ENCODE assay signal across 7 mouse cellular contexts in the genomic region with DNA sequence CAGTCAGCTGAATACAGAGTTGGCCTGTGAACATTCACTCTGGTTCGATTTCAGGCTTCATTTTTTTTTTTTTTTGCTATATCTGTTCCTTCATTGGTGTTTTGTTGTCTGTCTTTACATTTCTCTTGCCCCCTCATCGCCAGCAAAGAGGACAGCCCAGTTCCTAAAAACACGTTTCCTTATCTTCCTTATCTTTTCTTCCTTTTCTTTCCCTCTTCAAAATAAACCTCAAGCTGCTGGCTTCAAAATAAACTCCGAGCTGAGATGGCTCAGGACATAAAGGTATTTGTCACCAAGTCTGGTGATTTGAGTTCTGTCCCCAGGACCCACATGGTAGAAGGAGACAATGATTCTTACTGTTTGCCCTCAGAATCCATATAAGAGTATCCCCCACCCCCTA. TPM values are rescaled to one million over a fixed set of nuclear protein-coding genes. Genes with fewer than 3 reads are reported as not detected.
DNase-seq lines count a peak whose midpoint lies in the region; ATAC-seq lines count a peak whose summit lies in the region.

No protein-coding gene starts in this region.

- peaks cover 34% of the 10 kb centered on the region for H3K36me3 ChIP-seq in lung, embryonic 16.5 days (ENCODE audit: control insufficient read depth, insufficient read depth, low read length)
- peaks cover 7% of the 10 kb centered on the region for H3K36me3 ChIP-seq in forebrain, embryonic 11.5 days (ENCODE audit: control insufficient read depth, insufficient read depth, low read length)
- peaks cover 51% of the 10 kb centered on the region for H3K36me3 ChIP-seq in limb, embryonic 13.5 days
- H3K36me3 ChIP-seq in stomach, embryonic 14.5 days (ENCODE audit: control insufficient read depth, insufficient read depth, low read length), result peaks cover 23% of the 10 kb centered on the region

- H3K27me3 ChIP-seq in lung, embryonic 16.5 days (ENCODE audit: control insufficient read depth, insufficient read depth, low read depth, low read length), result no peaks in the 10 kb centered on the region
- no peaks in the 10 kb centered on the region for H3K27me3 ChIP-seq in forebrain, embryonic 11.5 days (ENCODE audit: control insufficient read depth, insufficient read depth, low read length)
- H3K27me3 ChIP-seq in limb, embryonic 13.5 days, result no peaks in the 10 kb centered on the region
- no peaks in the 10 kb centered on the region for H3K27me3 ChIP-seq in stomach, embryonic 14.5 days (ENCODE audit: control insufficient read depth, insufficient read depth, low read length)

- H3K4me3 ChIP-seq in lung, embryonic 16.5 days (ENCODE audit: low read length), result peak overlapping the region; percentile 98
- peak overlapping the region; percentile 75 for H3K4me3 ChIP-seq in forebrain, embryonic 11.5 days (ENCODE audit: low read depth, low read length)
- peak overlapping the region; percentile 93 for H3K4me3 ChIP-seq in limb, embryonic 13.5 days
- peak overlapping the region; percentile 92 for H3K4me3 ChIP-seq in stomach, embryonic 14.5 days (ENCODE audit: low read depth, low read length)

- H3K4me1 ChIP-seq in lung, embryonic 16.5 days (replicated peaks; ENCODE audit: control insufficient read depth, insufficient read depth, low read length), result peaks cover 9% of the 10 kb centered on the region; the same call in 1 of the 2 replicates
- H3K4me1 ChIP-seq in forebrain, embryonic 11.5 days (replicated peaks; ENCODE audit: control insufficient read depth, insufficient read depth, low read length), result peaks cover 5% of the 10 kb centered on the region; the same call in 1 of the 2 replicates
- H3K4me1 ChIP-seq in limb, embryonic 13.5 days, result peaks cover 13% of the 10 kb centered on the region; the same call in 1 of the 2 replicates
- H3K4me1 ChIP-seq in stomach, embryonic 14.5 days (ENCODE audit: control insufficient read depth, insufficient read depth, low read length), result peaks cover 4% of the 10 kb centered on the region; the same call in 1 of the 2 replicates

- no peak for ATAC-seq in lung, embryonic 16.5 days (ENCODE audit: low read depth)
- ATAC-seq in forebrain, embryonic 11.5 days (replicated peaks; ENCODE audit: low FRiP score), result no peak
- no peak for ATAC-seq in limb, embryonic 13.5 days (ENCODE audit: low FRiP score, low read depth)
- no peak for ATAC-seq in stomach, embryonic 14.5 days (ENCODE audit: insufficient number of reproducible peaks, insufficient read depth, low FRiP score, low read depth)
- no peak for ATAC-seq in erythroid progenitor cell, adult 5-6 weeks (replicated peaks; ENCODE audit: low FRiP score, poor library complexity, severe bottlenecking)

- intact Hi-C loops in left cerebral cortex, postnatal 4 days (cut with DNase I), result no loop called here

- peak overlapping the region; percentile 92 for H3K9ac ChIP-seq in lung, embryonic 16.5 days (ENCODE audit: low read length)
- H3K9ac ChIP-seq in forebrain, embryonic 11.5 days (ENCODE audit: low read length), result peak overlapping the region; percentile 69
- peak overlapping the region; percentile 83 for H3K9ac ChIP-seq in limb, embryonic 13.5 days
- H3K9ac ChIP-seq in stomach, embryonic 14.5 days (replicated peaks; ENCODE audit: low read depth, low read length), result peak overlapping the region; percentile 58

- WGBS in lung, embryonic 16.5 days, result 10% methylated on average over 4 of the region's 4 CpGs
- WGBS in forebrain, embryonic 11.5 days, result 35% methylated on average over 4 of the region's 4 CpGs
- 25% methylated on average over 4 of the region's 4 CpGs for WGBS in limb, embryonic 13.5 days
- 15% methylated on average over 4 of the region's 4 CpGs for WGBS in stomach, embryonic 14.5 days

- no peak for DNase-seq in lung, postnatal 25 days (ENCODE audit: low spot score)
- no peak for DNase-seq in forebrain, embryonic 11.5 days (ENCODE audit: low spot score)
- no peak for DNase-seq in left cerebral cortex, postnatal 4 days

- H3K27ac ChIP-seq in lung, embryonic 16.5 days (ENCODE audit: low read length), result peak overlapping the region; percentile 86
- no peak overlapping the region for H3K27ac ChIP-seq in forebrain, embryonic 11.5 days (ENCODE audit: low read depth, low read length)
- 0 out of 2 replicates have a peak overlapping the region, but pooled peaks have one; percentile 81 for H3K27ac ChIP-seq in limb, embryonic 13.5 days
- peak overlapping the region; percentile 82; the same call in 1 of the 2 replicates for H3K27ac ChIP-seq in stomach, embryonic 14.5 days (ENCODE audit: low read length)

- peak overlapping the region; percentile 56 for H3K4me2 ChIP-seq in lung, embryonic 16.5 days (ENCODE audit: low read depth, low read length)
- peak overlapping the region; percentile 63 for H3K4me2 ChIP-seq in forebrain, embryonic 11.5 days (ENCODE audit: low read depth, low read length, severe bottlenecking)
- H3K4me2 ChIP-seq in limb, embryonic 13.5 days (replicated peaks), result peak overlapping the region; percentile 65
- H3K4me2 ChIP-seq in stomach, embryonic 14.5 days (replicated peaks; ENCODE audit: low read depth, low read length), result peak overlapping the region; percentile 51

- no peaks in the 10 kb centered on the region for H3K9me3 ChIP-seq in lung, embryonic 16.5 days (ENCODE audit: control insufficient read depth, low read length)
- no peaks in the 10 kb centered on the region for H3K9me3 ChIP-seq in forebrain, embryonic 11.5 days (ENCODE audit: control insufficient read depth, low read length)
- H3K9me3 ChIP-seq in limb, embryonic 13.5 days, result no peaks in the 10 kb centered on the region
- H3K9me3 ChIP-seq in stomach, embryonic 14.5 days (ENCODE audit: control insufficient read depth, low read depth, low read length), result no peaks in the 10 kb centered on the region

RNA-seq across cellular contexts. Expression of gene Kat8, which starts 0.6 kb away (rescaled TPM):
- 37.2 and 38.9 TPM in 2 replicates for polyA plus RNA-seq in lung, embryonic 16.5 days (2015; fragmentation: Nextera tagmentation; extraction: Ambion mirVana)
- polyA plus RNA-seq in forebrain, embryonic 11.5 days (2014; fragmentation: Nextera tagmentation; extraction: Ambion mirVana), result 55.9 and 58.3 TPM in 2 replicates
- polyA plus RNA-seq in limb, embryonic 13.5 days (2015; fragmentation: Nextera tagmentation; extraction: Ambion mirVana), result 44.2 and 47.8 TPM in 2 replicates
- polyA plus RNA-seq in stomach, embryonic 14.5 days (2014; fragmentation: Nextera tagmentation; extraction: Ambion mirVana), result 40.3 and 43.0 TPM in 2 replicates
- 8.0 and 18.0 TPM in 2 replicates for total RNA-seq in erythroid progenitor cell, adult 5-6 weeks (2015; ENCODE audit: low replicate concordance)
- total RNA-seq in erythroid progenitor cell, adult 5-6 weeks (2017; ENCODE audit: low replicate concordance), result 12.9 and 16.7 TPM in 2 replicates
- total RNA-seq in left cerebral cortex, postnatal 4 days (2021), result 10 to 100 TPM; 28.1 to 31.1 TPM

RNA-seq across cellular contexts. Expression of gene Bckdk, which starts 9.1 kb away (rescaled TPM):
- 129 and 133 TPM in 2 replicates for polyA plus RNA-seq in lung, embryonic 16.5 days (2015; fragmentation: Nextera tagmentation; extraction: Ambion mirVana)
- polyA plus RNA-seq in forebrain, embryonic 11.5 days (2014; fragmentation: Nextera tagmentation; extraction: Ambion mirVana), result 102 and 139 TPM in 2 replicates
- 84.9 and 85.3 TPM in 2 replicates for polyA plus RNA-seq in limb, embryonic 13.5 days (2015; fragmentation: Nextera tagmentation; extraction: Ambion mirVana)
- polyA plus RNA-seq in stomach, embryonic 14.5 days (2014; fragmentation: Nextera tagmentation; extraction: Ambion mirVana), result 152 TPM in 2 replicates
- 39.3 and 58.7 TPM in 2 replicates for total RNA-seq in erythroid progenitor cell, adult 5-6 weeks (2015; ENCODE audit: low replicate concordance)
- 9.7 and 17.3 TPM in 2 replicates for total RNA-seq in erythroid progenitor cell, adult 5-6 weeks (2017; ENCODE audit: low replicate concordance)
- total RNA-seq in left cerebral cortex, postnatal 4 days (2021), result 10 to 100 TPM; 39.2 to 43.5 TPM

RNA-seq across cellular contexts. Expression of gene Prss8, which starts 17.0 kb away (rescaled TPM):
- 101 and 108 TPM in 2 replicates for polyA plus RNA-seq in lung, embryonic 16.5 days (2015; fragmentation: Nextera tagmentation; extraction: Ambion mirVana)
- polyA plus RNA-seq in forebrain, embryonic 11.5 days (2014; fragmentation: Nextera tagmentation; extraction: Ambion mirVana), result 1.8 and 3.1 TPM in 2 replicates
- polyA plus RNA-seq in limb, embryonic 13.5 days (2015; fragmentation: Nextera tagmentation; extraction: Ambion mirVana), result 4.4 and 5.7 TPM in 2 replicates
- polyA plus RNA-seq in stomach, embryonic 14.5 days (2014; fragmentation: Nextera tagmentation; extraction: Ambion mirVana), result 48.2 and 55.5 TPM in 2 replicates
- not detected in 2 replicates for total RNA-seq in erythroid progenitor cell, adult 5-6 weeks (2015; ENCODE audit: low replicate concordance)
- not detected in 2 replicates for total RNA-seq in erythroid progenitor cell, adult 5-6 weeks (2017; ENCODE audit: low replicate concordance)
- 1 to 10 TPM in 1 of 2 experiments, under 1 TPM in 1; 0.54 to 1.6 TPM for total RNA-seq in left cerebral cortex, postnatal 4 days (2021)

RNA-seq across cellular contexts. Expression of gene Vkorc1, which starts 17.5 kb away (rescaled TPM):
- polyA plus RNA-seq in lung, embryonic 16.5 days (2015; fragmentation: Nextera tagmentation; extraction: Ambion mirVana), result 159 and 162 TPM in 2 replicates
- 47.8 and 48.9 TPM in 2 replicates for polyA plus RNA-seq in forebrain, embryonic 11.5 days (2014; fragmentation: Nextera tagmentation; extraction: Ambion mirVana)
- 159 and 174 TPM in 2 replicates for polyA plus RNA-seq in limb, embryonic 13.5 days (2015; fragmentation: Nextera tagmentation; extraction: Ambion mirVana)
- polyA plus RNA-seq in stomach, embryonic 14.5 days (2014; fragmentation: Nextera tagmentation; extraction: Ambion mirVana), result 158 and 184 TPM in 2 replicates
- 24.3 and 33.5 TPM in 2 replicates for total RNA-seq in erythroid progenitor cell, adult 5-6 weeks (2015; ENCODE audit: low replicate concordance)
- total RNA-seq in erythroid progenitor cell, adult 5-6 weeks (2017; ENCODE audit: low replicate concordance), result 2.1 and 5.9 TPM in 2 replicates
- total RNA-seq in left cerebral cortex, postnatal 4 days (2021), result 10 to 100 TPM; 27.4 to 28.2 TPM

RNA-seq across cellular contexts. Expression of gene Gm21974, which starts 17.7 kb away (rescaled TPM):
- polyA plus RNA-seq in lung, embryonic 16.5 days (2015; fragmentation: Nextera tagmentation; extraction: Ambion mirVana), result not detected in 2 replicates
- not detected in 2 replicates for polyA plus RNA-seq in forebrain, embryonic 11.5 days (2014; fragmentation: Nextera tagmentation; extraction: Ambion mirVana)
- not detected in 2 replicates for polyA plus RNA-seq in limb, embryonic 13.5 days (2015; fragmentation: Nextera tagmentation; extraction: Ambion mirVana)
- not detected in 2 replicates for polyA plus RNA-seq in stomach, embryonic 14.5 days (2014; fragmentation: Nextera tagmentation; extraction: Ambion mirVana)
- total RNA-seq in erythroid progenitor cell, adult 5-6 weeks (2015; ENCODE audit: low replicate concordance), result not detected in 2 replicates
- not detected in 2 replicates for total RNA-seq in erythroid progenitor cell, adult 5-6 weeks (2017; ENCODE audit: low replicate concordance)
- total RNA-seq in left cerebral cortex, postnatal 4 days (2021), result not detected
